Mouse (Mus musculus) c-Kit-positive CD71-negative TER-119-negative erythroid progenitor cells, embryonic 14.5 days (primary cell): Measurements from ENCODE around the gene Emilin1.
"Not testable (repeated sequence)": the region's sequence is repeated elsewhere in the genome, so short reads cannot be mapped to it uniquely, and the experiment has no call there.

Source experiments
- DNase-seq: peaks from one replicate; pipeline ENCODE4 v3.0.0-alpha.2; 2013; ENCODE audit warnings: low read depth

The Emilin1 gene

GRCm38 (mm10) chr5:30913060-30913841, at the start of gene Emilin1:
Gene Emilin1, plus strand, starts transcription at chr5:30913402.
- no peak for DNase-seq

- no peak for DNase-seq
Measured at GRCm38 (mm10) chr5:30863852-30864251, 49.4 kb upstream of the Emilin1 start.

- no peak for DNase-seq
Measured at GRCm38 (mm10) chr5:30864322-30864721, 48.9 kb upstream of the Emilin1 start.

GRCm38 (mm10) chr5:30866871-30867270, 46.3 kb upstream of the Emilin1 start:
- no peak for DNase-seq

- DNase-seq, result no peak
Measured at GRCm38 (mm10) chr5:30867712-30868111, 45.5 kb upstream of the Emilin1 start, which contains the start of gene Tmem214. Gene Tmem214, plus strand, starts transcription at chr5:30868012.

GRCm38 (mm10) chr5:30868981-30869380, 44.2 kb upstream of the Emilin1 start:
- no peak for DNase-seq

- DNase-seq, result peak; percentile 76
Measured at GRCm38 (mm10) chr5:30869405-30870130, 43.6 kb upstream of the Emilin1 start.

GRCm38 (mm10) chr5:30870131-30870406, 43.1 kb upstream of the Emilin1 start:
- DNase-seq, result no peak

- DNase-seq, result no peak
Measured at GRCm38 (mm10) chr5:30872574-30872973, 40.6 kb upstream of the Emilin1 start.

- no peak for DNase-seq
Measured at GRCm38 (mm10) chr5:30874365-30874764, 38.8 kb upstream of the Emilin1 start.

GRCm38 (mm10) chr5:30878616-30879015, 34.6 kb upstream of the Emilin1 start:
- no peak for DNase-seq

- DNase-seq, result no peak
Measured at GRCm38 (mm10) chr5:30879347-30879943, 33.8 kb upstream of the Emilin1 start.

GRCm38 (mm10) chr5:30881839-30882238, 31.4 kb upstream of the Emilin1 start:
- not testable (repeated sequence) for DNase-seq

GRCm38 (mm10) chr5:30886209-30886608, 27.0 kb upstream of the Emilin1 start:
- no peak for DNase-seq

- no peak for DNase-seq
Measured at GRCm38 (mm10) chr5:30886731-30887130, 26.5 kb upstream of the Emilin1 start.

- peak; percentile 71 for DNase-seq
Measured at GRCm38 (mm10) chr5:30887331-30887761, 25.9 kb upstream of the Emilin1 start.

- DNase-seq, result peak; percentile 94
Measured at GRCm38 (mm10) chr5:30887858-30888336, 25.3 kb upstream of the Emilin1 start.

- DNase-seq, result peak; percentile 82
Measured at GRCm38 (mm10) chr5:30888337-30889087, 24.7 kb upstream of the Emilin1 start, which contains the start of gene Agbl5. Gene Agbl5, plus strand, starts transcription at chr5:30888694.

GRCm38 (mm10) chr5:30889088-30889754, 24.0 kb upstream of the Emilin1 start:
- no peak for DNase-seq

- no peak for DNase-seq
Measured at GRCm38 (mm10) chr5:30890375-30890774, 22.8 kb upstream of the Emilin1 start.

- DNase-seq, result no peak
Measured at GRCm38 (mm10) chr5:30901860-30902259, 11.3 kb upstream of the Emilin1 start.
